Mouse (Mus musculus) olfactory bulb, adult 2 months (tissue): Measurements from ENCODE around the gene Gm21985. TPM values are rescaled to one million over a fixed set of nuclear protein-coding genes. Genes with fewer than 3 reads are reported as not detected.
A peak's percentile ranks its signal among the peaks of the same experiment; 100 is the strongest.

ENCODE experiments used
- H3K27ac ChIP-seq: fragments of 200-500 bp; 2 replicates; pipeline ENCODE4 v1.5.1; 2012; ENCODE audit warnings: low read depth, low read length; ENCODE audit not compliant: insufficient read depth
- H3K4me1 ChIP-seq: fragments of 200-500 bp; 2 replicates; pipeline ENCODE4 v1.6.1; 2012; ENCODE audit warnings: low read length; ENCODE audit not compliant: control insufficient read depth, insufficient read depth
- H3K4me3 ChIP-seq: fragments of 200-500 bp; 2 replicates; pipeline ENCODE4 v1.5.1; 2012; ENCODE audit warnings: mild to moderate bottlenecking, low read depth, low read length, moderate library complexity; ENCODE audit not compliant: insufficient read depth
- CTCF ChIP-seq: fragments of 200-500 bp; IDR thresholded peaks from 2 replicates; pipeline ENCODE4 v1.5.1; 2012; ENCODE audit warnings: low read depth, mild to moderate bottlenecking, low read length, moderate library complexity; ENCODE audit not compliant: insufficient read depth
- POLR2A ChIP-seq: fragments of 200-500 bp; IDR thresholded peaks from 2 replicates; pipeline ENCODE4 v1.6.1; 2012; ENCODE audit warnings: mild to moderate bottlenecking, low read depth, low read length, moderate library complexity; ENCODE audit not compliant: insufficient read depth
- WGBS: fragments of 180-500 bp; shearing (Covaris S2); methylation state at CpG from one replicate; pipeline ENCODE4 v1.1.7; 2018; 5-methylcytosine and 5-hydroxymethylcytosine counted together
- polyA plus RNA-seq: library from polyadenylated mRNA; stranded (reverse); fragments of >200 nt; gene quantifications from 2 replicates; pipeline ENCODE4 v1.2.4, GENCODE M21; 2012; ENCODE audit warnings: low replicate concordance; ENCODE audit not compliant: missing spikeins, insufficient read depth, insufficient read length

Gm21985 gene
- polyA plus RNA-seq, 1 experiment, result not detected

- peak within 1 kb of the TSS; percentile 78 for H3K4me3 ChIP-seq
- under 1% methylated on average over 36 of the region's 36 CpGs for WGBS
- H3K4me1 ChIP-seq, result no peaks in the 10 kb centered on the region
- peak within 1 kb of the TSS; percentile 3; the same call in 1 of the 2 replicates for H3K27ac ChIP-seq
- TF ChIP-seq POLR2A (peak; percentile 93), CTCF (no peak; the same call in 1 of the 2 replicates)
Measured at GRCm38 (mm10) chr2:112261748-112262653, 4.1 kb upstream of the Gm21985 start, which contains the start of gene Nop10. Nop10 (plus strand) TSS chr2:112261926.

DNA sequence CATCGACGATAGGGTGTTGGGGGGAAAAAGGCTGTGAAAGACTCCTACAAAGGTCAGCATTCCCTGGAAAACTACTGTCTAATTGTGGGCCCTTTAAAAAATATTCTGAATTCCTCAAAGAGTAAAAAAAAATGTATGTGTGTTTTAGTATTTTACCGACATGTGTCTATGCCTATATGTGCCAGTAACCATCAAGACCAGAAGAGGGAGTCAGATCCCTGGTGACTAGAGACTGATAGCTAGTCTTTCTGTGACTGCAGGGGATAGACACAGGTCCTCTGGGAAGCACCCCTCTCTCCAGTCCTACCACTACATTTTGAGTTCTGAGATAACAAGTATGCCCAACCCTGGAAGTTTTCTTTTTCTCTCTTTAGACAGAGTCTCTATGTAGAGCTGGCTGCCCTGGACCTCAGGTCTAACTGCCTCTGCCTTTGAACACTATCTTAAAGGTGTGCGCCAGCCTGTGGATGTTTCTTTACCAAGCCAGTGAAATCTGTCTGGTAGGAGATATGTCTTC is 3.3 kb upstream of the Gm21985 start:
- H3K4me3 ChIP-seq, result no peak overlapping the region
- WGBS, result 31% methylated on average over 4 of the region's 4 CpGs
- H3K4me1 ChIP-seq, result no peaks in the 10 kb centered on the region
- no peak for TF ChIP-seq POLR2A
- TF ChIP-seq CTCF, result no peak
- H3K27ac ChIP-seq, result no peak overlapping the region

DNA sequence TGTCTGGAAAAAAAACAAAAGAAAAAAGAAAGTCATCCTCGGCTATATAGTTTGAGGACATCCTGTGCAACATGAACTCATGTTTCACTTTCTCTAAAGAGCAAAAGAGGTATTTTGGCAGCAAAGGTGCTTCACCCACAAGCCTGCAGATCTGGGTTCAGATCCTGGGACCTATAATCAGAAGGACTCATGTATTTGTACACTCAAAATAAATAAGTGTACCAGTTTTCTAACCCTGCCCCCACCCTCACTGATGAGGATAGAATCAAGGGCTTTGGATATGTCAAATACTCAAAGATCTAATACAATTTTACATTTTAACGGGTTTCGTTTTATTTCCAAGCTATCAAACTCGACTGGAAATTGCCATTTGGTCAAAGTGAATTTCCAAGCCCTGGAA is 1.8 kb upstream of the Gm21985 start:
- Histone ChIP-seq H3K4me3 (no peak overlapping the region), H3K27ac (no peak overlapping the region), H3K4me1 (0 out of 2 replicates have a peak, but pooled peaks cover 4% of the 10 kb centered on the region)
- WGBS, result 78% methylated on average over 4 of the region's 4 CpGs
- TF ChIP-seq CTCF (no peak), POLR2A (no peak)

- under 1% methylated on average over 83 of the region's 85 CpGs for WGBS
- peak; percentile 51 for TF ChIP-seq POLR2A
- no peak for TF ChIP-seq CTCF
- Histone ChIP-seq H3K4me1 (0 out of 2 replicates have a peak, but pooled peaks cover 4% of the 10 kb centered on the region), H3K27ac (peak within 1 kb of the TSS; percentile 90), H3K4me3 (peak within 1 kb of the TSS; percentile 94)
Measured at GRCm38 (mm10) chr2:112265448-112266241, 469 bp upstream of the Gm21985 start, which contains the start of gene Slc12a6. Slc12a6 (plus strand) TSS chr2:112265825.

- Histone ChIP-seq H3K27ac (peak overlapping the region; percentile 52; the same call in 1 of the 2 replicates), H3K4me3 (peak overlapping the region; percentile 60), H3K4me1 (0 out of 2 replicates have a peak, but pooled peaks cover 4% of the 10 kb centered on the region)
- 2% methylated on average over 10 of the region's 10 CpGs for WGBS
- TF ChIP-seq POLR2A, result no peak
Measured at GRCm38 (mm10) chr2:112266780-112267179, 666 bp downstream of the Gm21985 start.

DNA sequence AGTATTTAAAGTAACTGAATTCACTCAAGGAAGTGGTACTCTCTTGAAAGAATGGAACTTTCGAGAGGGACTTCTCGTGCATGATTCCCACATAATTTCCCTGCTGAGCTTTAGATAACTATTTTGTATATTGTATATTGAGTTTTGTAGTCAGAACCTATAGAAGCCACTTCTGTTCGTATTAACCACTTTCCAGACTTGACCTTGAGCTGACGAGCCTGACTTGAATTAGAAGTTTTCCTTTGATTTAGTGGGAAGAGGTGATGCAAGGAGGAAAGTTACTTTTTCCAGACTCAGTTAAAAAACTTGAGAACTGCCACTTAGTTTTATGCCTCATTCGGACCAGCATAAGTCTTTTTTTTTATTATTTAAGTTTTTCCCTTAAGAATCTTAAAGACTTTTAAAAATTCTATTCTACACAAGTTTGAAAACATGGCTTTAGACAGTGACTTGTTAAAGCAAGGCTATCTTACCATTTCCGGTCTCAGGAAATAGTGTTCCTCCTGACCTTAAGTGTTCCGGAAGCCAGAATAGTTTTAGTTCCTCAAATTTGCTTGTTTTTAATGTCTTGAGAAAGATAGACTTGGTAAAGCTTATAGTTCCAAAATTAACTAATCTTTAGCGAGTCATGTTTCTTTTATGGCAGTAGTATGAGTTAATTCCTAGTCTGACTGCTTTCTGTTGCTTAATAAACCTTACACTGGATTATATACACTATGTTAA is 1.6 kb downstream of the Gm21985 start:
- Histone ChIP-seq H3K4me1 (0 out of 2 replicates have a peak, but pooled peaks cover 4% of the 10 kb centered on the region), H3K4me3 (no peak overlapping the region), H3K27ac (no peak overlapping the region)
- 40% methylated on average over 8 of the region's 8 CpGs for WGBS
- no peak for TF ChIP-seq POLR2A
- TF ChIP-seq CTCF, result no peak

DNA sequence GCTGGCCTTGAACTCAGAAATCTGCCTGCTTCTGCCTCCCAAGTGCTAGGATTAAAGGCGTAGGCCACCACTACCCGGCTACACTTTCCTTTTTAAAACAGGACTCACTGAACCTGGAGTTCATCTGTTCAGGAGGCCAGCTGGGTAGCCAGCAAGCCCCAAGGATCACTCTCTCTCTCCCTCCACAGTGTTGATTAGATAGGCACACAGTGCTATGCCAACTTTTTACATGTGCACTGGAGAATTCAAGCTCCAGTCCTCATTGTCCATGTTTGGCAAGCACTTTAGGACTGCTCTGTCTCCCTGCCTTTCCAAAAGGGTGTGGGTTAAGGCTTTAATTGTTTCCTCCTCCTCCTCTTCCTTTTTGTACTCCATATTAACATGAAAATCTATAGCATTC is 3.9 kb downstream of the Gm21985 start:
- H3K27ac ChIP-seq, result no peak overlapping the region
- WGBS, result 80% methylated on average over 2 of the region's 2 CpGs
- TF ChIP-seq CTCF (no peak), POLR2A (no peak)
- H3K4me3 ChIP-seq, result no peak overlapping the region
- H3K4me1 ChIP-seq, result peaks cover 6% of the 10 kb centered on the region; the same call in 1 of the 2 replicates

GRCm38 (mm10) chr2:112272909-112273308 is 6.8 kb downstream of the Gm21985 start:
- H3K4me1 ChIP-seq, result peaks cover 6% of the 10 kb centered on the region; the same call in 1 of the 2 replicates
- H3K4me3 ChIP-seq, result no peak overlapping the region
- TF ChIP-seq POLR2A (no peak), CTCF (no peak)
- H3K27ac ChIP-seq, result no peak overlapping the region
- WGBS, result 89% methylated on average over 2 of the region's 2 CpGs
